Mouse (Mus musculus) neural tube, embryonic 13.5 days (tissue): Measurements from ENCODE around the gene Macrod1. TPM values are rescaled to one million over a fixed set of nuclear protein-coding genes. Genes with fewer than 3 reads are reported as not detected.
A peak's percentile ranks its signal among the peaks of the same experiment; 100 is the strongest.

Source experiments
- ATAC-seq: fragments of 200-750 bp; cut with Nextera tagmentation; 2 replicates; pipeline ENCODE4 v1.8.0; 2017; ENCODE audit warnings: low read depth, mild to moderate bottlenecking, moderate TSS enrichment, moderate library complexity
- H3K27ac ChIP-seq: fragments of 300-500 bp; sonication (generic); replicated peaks from 2 replicates; pipeline ENCODE4 v1.5.1; 2015; ENCODE audit warnings: moderate library complexity, mild to moderate bottlenecking, inconsistent platforms
- H3K27me3 ChIP-seq: fragments of 300-500 bp; sonication (generic); 2 replicates; pipeline ENCODE4 v1.6.1; 2015; ENCODE audit warnings: mild to moderate bottlenecking, inconsistent platforms
- H3K36me3 ChIP-seq: fragments of 300-500 bp; sonication (generic); 2 replicates; pipeline ENCODE4 v1.6.1; 2015; ENCODE audit warnings: mild to moderate bottlenecking, inconsistent platforms
- H3K4me1 ChIP-seq: fragments of 300-500 bp; sonication (generic); replicated peaks from 2 replicates; pipeline ENCODE4 v1.6.1; 2015; ENCODE audit warnings: inconsistent platforms
- H3K4me2 ChIP-seq: fragments of 300-500 bp; sonication (generic); 2 replicates; pipeline ENCODE4 v1.6.1; 2015; ENCODE audit warnings: inconsistent platforms, mild to moderate bottlenecking, moderate library complexity
- H3K4me3 ChIP-seq: fragments of 300-500 bp; sonication (generic); 2 replicates; pipeline ENCODE4 v1.5.1; 2015; ENCODE audit warnings: mild to moderate bottlenecking, inconsistent platforms
- H3K9ac ChIP-seq: fragments of 300-500 bp; sonication (generic); 2 replicates; pipeline ENCODE4 v1.6.1; 2015; ENCODE audit warnings: moderate library complexity, mild to moderate bottlenecking, inconsistent platforms
- H3K9me3 ChIP-seq: fragments of 300-500 bp; sonication (generic); 2 replicates; pipeline ENCODE4 v1.6.1; 2016; ENCODE audit warnings: inconsistent platforms
- WGBS: fragments of 180-500 bp; shearing (Covaris S2); methylation state at CpG from one replicate; pipeline ENCODE4 v1.1.7; 2015; 5-methylcytosine and 5-hydroxymethylcytosine counted together
- polyA plus RNA-seq: library from polyadenylated mRNA; unstranded; fragments of >200 nt; fragmentation: Nextera tagmentation; extraction: Ambion mirVana; gene quantifications from 2 replicates; pipeline ENCODE4 v1.2.1, GENCODE M21; 2015

Macrod1 gene
- polyA plus RNA-seq, 1 experiment from 2014 or later, result 5.2 TPM

- Histone ChIP-seq H3K36me3 (no peaks in the 10 kb centered on the region), H3K27ac (peak overlapping the region; percentile 91), H3K4me1 (peaks cover 100% of the 10 kb centered on the region), H3K27me3 (peaks cover 17% of the 10 kb centered on the region; the same call in 1 of the 2 replicates), H3K9ac (0 out of 2 replicates have a peak overlapping the region, but pooled peaks have one; percentile 23), H3K9me3 (no peaks in the 10 kb centered on the region), H3K4me3 (no peak overlapping the region), H3K4me2 (no peak overlapping the region)
- WGBS, result 58% methylated on average over 4 of the region's 4 CpGs
- ATAC-seq, result no peak
These were observed 82.7 kb downstream of the Macrod1 start for GRCm38 (mm10) chr19:7139321-7139720.

DNA sequence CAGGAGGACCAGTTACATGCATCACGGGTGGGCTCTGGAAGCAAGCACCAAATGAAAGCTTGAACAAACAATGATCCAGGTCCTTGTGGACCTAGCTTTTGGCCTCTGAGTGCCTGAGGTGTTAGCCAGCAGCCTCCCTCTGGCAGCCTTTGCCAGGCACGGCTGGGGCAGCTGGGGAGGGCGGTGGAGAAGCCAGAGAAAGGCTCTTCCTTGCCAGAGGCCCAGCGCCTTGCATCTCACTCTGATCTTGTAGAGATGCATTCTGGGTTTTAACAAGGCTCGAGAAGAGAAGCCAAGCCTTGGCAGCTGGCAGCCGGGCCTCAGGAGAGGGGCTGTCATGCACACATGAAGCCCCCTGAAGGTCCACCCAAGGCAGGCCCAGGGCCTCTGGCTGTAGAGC lies 83.8 kb downstream of the Macrod1 start:
- 56% methylated on average over 6 of the region's 6 CpGs for whole genome bisulfite sequencing
- Histone ChIP-seq H3K9ac (peak overlapping the region; percentile 59; the same call in 1 of the 2 replicates), H3K4me2 (no peak overlapping the region), H3K27me3 (peaks cover 26% of the 10 kb centered on the region), H3K4me1 (peaks cover 100% of the 10 kb centered on the region), H3K9me3 (no peaks in the 10 kb centered on the region), H3K36me3 (no peaks in the 10 kb centered on the region), H3K27ac (peak overlapping the region; percentile 77), H3K4me3 (no peak overlapping the region)
- ATAC-seq, result no peak

- peaks cover 32% of the 10 kb centered on the region for H3K27me3 ChIP-seq
- peak overlapping the region; percentile 77 for H3K27ac ChIP-seq
- no peak overlapping the region for H3K4me3 ChIP-seq
- H3K9ac ChIP-seq, result peak overlapping the region; percentile 59
- H3K36me3 ChIP-seq, result no peaks in the 10 kb centered on the region
- no peaks in the 10 kb centered on the region for H3K9me3 ChIP-seq
- H3K4me2 ChIP-seq, result no peak overlapping the region
- ATAC-seq, result no peak
- H3K4me1 ChIP-seq, result peaks cover 96% of the 10 kb centered on the region
- 30% methylated on average over 12 of the region's 12 CpGs for WGBS
These were observed 84.3 kb downstream of the Macrod1 start for GRCm38 (mm10) chr19:7140856-7141421.

- peak overlapping the region; percentile 59; the same call in 1 of the 2 replicates for H3K9ac ChIP-seq
- H3K27me3 ChIP-seq, result peaks cover 33% of the 10 kb centered on the region
- no peaks in the 10 kb centered on the region for H3K36me3 ChIP-seq
- H3K4me3 ChIP-seq, result no peak overlapping the region
- peaks cover 95% of the 10 kb centered on the region for H3K4me1 ChIP-seq
- no peak for ATAC-seq
- 36% methylated on average over 5 of the region's 5 CpGs for WGBS
- H3K9me3 ChIP-seq, result no peaks in the 10 kb centered on the region
- peak overlapping the region; percentile 77 for H3K27ac ChIP-seq
- no peak overlapping the region for H3K4me2 ChIP-seq
These were observed 85.8 kb downstream of the Macrod1 start for GRCm38 (mm10) chr19:7142207-7142915.

GRCm38 (mm10) chr19:7143854-7144253 lies 87.2 kb downstream of the Macrod1 start:
- peaks cover 42% of the 10 kb centered on the region for H3K27me3 ChIP-seq
- under 1% methylated on average over 20 of the region's 20 CpGs for WGBS
- H3K36me3 ChIP-seq, result no peaks in the 10 kb centered on the region
- peak; percentile 41; the same call in 1 of the 2 replicates for ATAC-seq
- H3K27ac ChIP-seq, result peak overlapping the region; percentile 77
- peaks cover 95% of the 10 kb centered on the region for H3K4me1 ChIP-seq
- H3K4me3 ChIP-seq, result peak overlapping the region; percentile 25
- peak overlapping the region; percentile 55 for H3K9ac ChIP-seq
- no peaks in the 10 kb centered on the region for H3K9me3 ChIP-seq
- peak overlapping the region; percentile 53 for H3K4me2 ChIP-seq

DNA sequence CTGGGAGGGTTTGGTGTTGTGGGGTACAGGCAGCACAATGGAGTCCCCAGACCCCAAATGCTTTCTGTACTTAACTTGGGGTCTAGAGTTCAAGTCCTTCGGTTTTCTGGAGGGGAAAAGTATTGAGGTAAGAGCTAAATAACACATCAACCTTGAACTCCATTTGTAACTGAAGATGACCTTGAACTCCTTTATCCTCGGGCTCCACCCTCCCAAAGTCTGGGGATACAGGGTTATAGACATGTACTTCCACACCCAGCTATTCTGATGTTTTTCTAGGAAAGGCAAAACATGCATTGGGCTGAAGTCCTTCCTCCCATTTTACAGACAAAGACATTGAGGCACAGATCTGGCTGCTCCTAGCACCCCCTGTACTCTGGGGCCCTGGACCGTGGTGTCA lies 87.8 kb downstream of the Macrod1 start:
- Histone ChIP-seq H3K9ac (peak overlapping the region; percentile 55; the same call in 1 of the 2 replicates), H3K36me3 (no peaks in the 10 kb centered on the region), H3K4me2 (peak overlapping the region; percentile 53), H3K9me3 (no peaks in the 10 kb centered on the region), H3K27me3 (peaks cover 44% of the 10 kb centered on the region), H3K27ac (no peak overlapping the region; the same call in 1 of the 2 replicates), H3K4me1 (peaks cover 95% of the 10 kb centered on the region), H3K4me3 (peak overlapping the region; percentile 25; the same call in 1 of the 2 replicates)
- 58% methylated on average over 3 of the region's 3 CpGs for WGBS
- no peak for ATAC-seq

GRCm38 (mm10) chr19:7146376-7146775 lies 89.8 kb downstream of the Macrod1 start:
- no peak for ATAC-seq
- Histone ChIP-seq H3K9ac (peak overlapping the region; percentile 34; the same call in 1 of the 2 replicates), H3K36me3 (no peaks in the 10 kb centered on the region), H3K4me3 (no peak overlapping the region), H3K27me3 (peaks cover 48% of the 10 kb centered on the region), H3K9me3 (no peaks in the 10 kb centered on the region), H3K4me1 (peaks cover 95% of the 10 kb centered on the region), H3K27ac (no peak overlapping the region), H3K4me2 (no peak overlapping the region)
- 65% methylated on average over 13 of the region's 13 CpGs for WGBS

DNA sequence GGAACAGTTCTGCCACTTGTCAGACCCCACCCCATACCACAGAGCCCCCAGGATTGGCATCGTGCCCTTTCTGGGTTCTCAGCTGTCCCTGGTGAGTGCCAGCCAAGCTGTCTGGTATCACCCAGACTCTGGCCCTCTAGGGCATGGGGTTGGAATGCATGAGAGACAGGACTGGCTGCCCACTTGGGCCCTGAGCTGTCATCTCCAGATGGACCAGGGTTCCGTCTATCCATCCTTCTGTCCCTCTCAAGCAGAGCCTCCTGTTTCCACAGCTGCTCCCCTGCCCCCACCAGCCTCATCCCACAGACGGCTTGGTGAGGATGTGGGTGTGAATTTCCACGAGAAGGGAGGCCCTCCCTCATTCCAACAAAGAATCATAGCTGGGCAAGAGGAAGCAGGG lies 91.5 kb downstream of the Macrod1 start:
- Histone ChIP-seq H3K36me3 (no peaks in the 10 kb centered on the region), H3K4me3 (no peak overlapping the region), H3K9me3 (no peaks in the 10 kb centered on the region), H3K4me2 (no peak overlapping the region), H3K9ac (no peak overlapping the region), H3K27me3 (peaks cover 48% of the 10 kb centered on the region), H3K4me1 (peaks cover 93% of the 10 kb centered on the region), H3K27ac (peak overlapping the region; percentile 42)
- ATAC-seq, result no peak
- 37% methylated on average over 4 of the region's 4 CpGs for WGBS

DNA sequence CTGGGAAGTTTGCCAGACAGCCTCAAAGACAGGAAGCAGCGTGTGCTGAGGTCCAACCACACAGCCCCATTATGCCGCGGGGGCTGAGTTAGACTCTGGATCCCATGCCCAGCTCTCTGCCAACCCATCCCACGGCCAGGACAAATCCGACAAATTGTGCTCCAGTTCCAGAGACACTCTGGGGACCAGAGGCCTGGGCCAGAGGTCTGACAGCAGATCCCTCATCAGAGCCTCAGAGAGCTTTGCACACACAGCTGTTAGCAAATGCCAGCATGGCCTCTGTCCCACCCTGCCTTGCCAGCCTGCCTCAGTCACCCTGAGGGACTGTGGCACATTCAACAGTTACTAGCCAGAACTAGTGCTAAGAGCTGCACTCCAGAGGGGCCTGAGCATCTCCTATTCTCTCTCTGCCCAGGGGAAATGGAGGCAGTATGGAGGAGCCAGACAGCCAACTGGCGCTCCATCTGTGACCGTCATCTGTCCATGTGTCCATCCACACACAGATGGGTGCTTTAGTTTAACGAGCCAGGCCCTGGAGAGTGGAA lies 92.0 kb downstream of the Macrod1 start:
- no peak overlapping the region for H3K4me2 ChIP-seq
- H3K4me1 ChIP-seq, result peaks cover 93% of the 10 kb centered on the region
- 0 out of 2 replicates have a peak overlapping the region, but pooled peaks have one; percentile 32 for H3K9ac ChIP-seq
- ATAC-seq, result no peak
- peaks cover 48% of the 10 kb centered on the region for H3K27me3 ChIP-seq
- no peaks in the 10 kb centered on the region for H3K36me3 ChIP-seq
- peak overlapping the region; percentile 42 for H3K27ac ChIP-seq
- H3K9me3 ChIP-seq, result no peaks in the 10 kb centered on the region
- H3K4me3 ChIP-seq, result no peak overlapping the region
- WGBS, result 55% methylated on average over 8 of the region's 8 CpGs

- H3K27me3 ChIP-seq, result peaks cover 51% of the 10 kb centered on the region
- H3K4me3 ChIP-seq, result no peak overlapping the region
- H3K9ac ChIP-seq, result 0 out of 2 replicates have a peak overlapping the region, but pooled peaks have one; percentile 32
- H3K36me3 ChIP-seq, result no peaks in the 10 kb centered on the region
- peaks cover 93% of the 10 kb centered on the region for H3K4me1 ChIP-seq
- 47% methylated on average over 7 of the region's 7 CpGs for WGBS
- peak overlapping the region; percentile 42; the same call in 1 of the 2 replicates for H3K27ac ChIP-seq
- no peak overlapping the region for H3K4me2 ChIP-seq
- H3K9me3 ChIP-seq, result no peaks in the 10 kb centered on the region
- no peak for ATAC-seq
These were observed 92.6 kb downstream of the Macrod1 start for GRCm38 (mm10) chr19:7149158-7149685.

GRCm38 (mm10) chr19:7151300-7151926 lies 94.8 kb downstream of the Macrod1 start:
- Histone ChIP-seq H3K4me3 (no peak overlapping the region), H3K27me3 (peaks cover 38% of the 10 kb centered on the region), H3K9me3 (no peaks in the 10 kb centered on the region), H3K4me1 (peaks cover 98% of the 10 kb centered on the region), H3K36me3 (no peaks in the 10 kb centered on the region), H3K27ac (no peak overlapping the region), H3K9ac (no peak overlapping the region), H3K4me2 (no peak overlapping the region)
- ATAC-seq, result no peak
- 68% methylated on average over 7 of the region's 7 CpGs for WGBS
